Mouse (Mus musculus) spleen, adult 2 months (tissue): ENCODE data around the gene Cep89.

Experiments used
- CTCF ChIP-seq: fragments of 200-500 bp; IDR thresholded peaks from 2 replicates; pipeline ENCODE4 v1.5.1; 2011; ENCODE audit warnings: mild to moderate bottlenecking, inconsistent platforms; ENCODE audit not compliant: insufficient read depth, insufficient read length, insufficient replicate concordance; ENCODE audit errors: extremely low read depth
- POLR2A ChIP-seq: fragments of 200-500 bp; IDR thresholded peaks from 2 replicates; pipeline ENCODE4 v1.6.1; 2011; ENCODE audit warnings: low read depth, low read length, inconsistent platforms

DNA sequence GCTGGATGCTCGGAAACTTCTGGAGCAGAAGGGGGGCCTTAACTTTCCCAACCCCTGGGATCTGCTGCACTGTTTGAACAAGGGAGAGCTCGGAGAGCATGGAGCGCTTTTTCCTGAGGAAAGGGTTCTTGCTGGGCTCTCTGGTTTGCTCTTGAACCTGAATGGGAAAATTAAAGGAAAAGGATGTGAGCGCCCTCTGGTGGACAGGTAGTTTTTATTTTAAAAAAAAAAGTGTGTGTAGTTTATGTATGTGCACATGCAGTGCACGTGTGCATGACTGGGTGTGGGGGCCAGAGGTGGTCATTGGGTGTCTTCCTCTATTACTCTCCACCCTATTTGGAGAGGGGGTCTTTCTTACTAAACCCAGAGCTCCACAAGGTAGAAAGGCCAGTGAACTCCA, 3.9 kb upstream of the Cep89 start:
- no peak for TF ChIP-seq POLR2A
- TF ChIP-seq CTCF, result no peak
